Mouse (Mus musculus): ENCODE results near the gene Mterf4. TPM values are rescaled to one million over a fixed set of nuclear protein-coding genes. Genes with fewer than 3 reads are reported as not detected.

The Mterf4 gene
- polyA plus RNA-seq, 1 experiment from 2014 or later: 35.1 TPM

- no peaks in the 10 kb centered on the region for H3K27me3 ChIP-seq (ENCODE audit: poor library complexity, severe bottlenecking)
- H3K9me3 ChIP-seq: no peaks in the 10 kb centered on the region
- H3K4me1 ChIP-seq: peaks cover 3% of the 10 kb centered on the region; the same call in 1 of the 2 replicates
- H3K4me3 ChIP-seq: no peak overlapping the region
- no peaks in the 10 kb centered on the region for H3K36me3 ChIP-seq (replicated peaks)
- WGBS: 65% methylated on average over 2 of the region's 2 CpGs
- DNase-seq (ENCODE audit: extremely low spot score, low spot score): no peak
- no peak overlapping the region for H3K27ac ChIP-seq
These were observed 53.1 kb downstream of the Mterf4 start for GRCm38 (mm10) chr1:93252586-93252985.

Small RNAs within 50 kb of the gene (microRNA-seq; reads per million reads assigned to microRNA genes)
- gene Mir6345 (not detected), gene Mir6901 (not detected), gene Mir6902 (0.90 reads per million)

Other genes with a start within 250 kb of the Mterf4 start
- 41.4 and 41.5 TPM in 2 replicates for gene Kif1a, start 204.0 kb downstream of the Mterf4 start, polyA plus RNA-seq (2016; fragmentation: Nextera tagmentation; extraction: Ambion mirVana)
- gene Agxt, start 170.7 kb downstream of the Mterf4 start, polyA plus RNA-seq (2016; fragmentation: Nextera tagmentation; extraction: Ambion mirVana): not detected in 2 replicates
- gene 2310007B03Rik, start 145.0 kb downstream of the Mterf4 start, polyA plus RNA-seq (2016; fragmentation: Nextera tagmentation; extraction: Ambion mirVana): 0.92 and 1.0 TPM in 2 replicates
- 0.05 and 0.12 TPM in 2 replicates for gene Crocc2, start 137.2 kb downstream of the Mterf4 start, polyA plus RNA-seq (2016; fragmentation: Nextera tagmentation; extraction: Ambion mirVana)
- gene Sned1, start 70.1 kb downstream of the Mterf4 start, polyA plus RNA-seq (2016; fragmentation: Nextera tagmentation; extraction: Ambion mirVana): 1.1 and 1.9 TPM in 2 replicates
- gene Ppp1r7, start 36.9 kb upstream of the Mterf4 start, polyA plus RNA-seq (2016; fragmentation: Nextera tagmentation; extraction: Ambion mirVana): 84.7 and 93.2 TPM in 2 replicates
- gene Pask, start 37.6 kb upstream of the Mterf4 start, polyA plus RNA-seq (2016; fragmentation: Nextera tagmentation; extraction: Ambion mirVana): 32.7 and 36.5 TPM in 2 replicates
- gene Ano7, start 68.0 kb upstream of the Mterf4 start, polyA plus RNA-seq (2016; fragmentation: Nextera tagmentation; extraction: Ambion mirVana): 0.06 TPM in 1 of 2 replicates, not detected in the other
- gene Hdlbp, start 172.9 kb upstream of the Mterf4 start, polyA plus RNA-seq (2016; fragmentation: Nextera tagmentation; extraction: Ambion mirVana): 116 and 119 TPM in 2 replicates
- gene Farp2, start 206.2 kb upstream of the Mterf4 start, polyA plus RNA-seq (2016; fragmentation: Nextera tagmentation; extraction: Ambion mirVana): 3.7 and 4.8 TPM in 2 replicates

Measured in forebrain, embryonic 10.5 days (tissue).